Mouse (Mus musculus): ENCODE data around the gene Cmc1. TPM values are rescaled to one million over a fixed set of nuclear protein-coding genes. Genes with fewer than 3 reads are reported as not detected.

Gene Cmc1
- polyA plus RNA-seq (2015; fragmentation: Nextera tagmentation; extraction: Ambion mirVana) = 46.6 and 50.8 TPM in 2 replicates

GRCm38 (mm10) chr9:118149407-118150402 is at the start of gene Cmc1:
Gene Cmc1 (minus strand): TSS chr9:118150177.
- no peaks in the 10 kb centered on the region for H3K27me3 ChIP-seq (replicated peaks)
- H3K4me1 ChIP-seq = peaks cover 13% of the 10 kb centered on the region
- H3K36me3 ChIP-seq = no peaks in the 10 kb centered on the region
- peak within 1 kb of the TSS; percentile 74 for H3K9ac ChIP-seq
- H3K9me3 ChIP-seq = no peaks in the 10 kb centered on the region
- peak within 1 kb of the TSS; percentile 96 for H3K4me3 ChIP-seq (replicated peaks)
- 1% methylated on average over 58 of the region's 58 CpGs for WGBS
- H3K27ac ChIP-seq = peak within 1 kb of the TSS; percentile 74
- peak within 1 kb of the TSS; percentile 65 for H3K4me2 ChIP-seq
- peak; percentile 95 for ATAC-seq (ENCODE audit: insufficient read depth, low FRiP score, low read depth)

- no peak overlapping the region for H3K4me2 ChIP-seq
- H3K9ac ChIP-seq = no peak overlapping the region
- H3K4me3 ChIP-seq (replicated peaks) = no peak overlapping the region
- no peaks in the 10 kb centered on the region for H3K36me3 ChIP-seq
- 83% methylated on average over 1 of the region's 1 CpGs for WGBS
- H3K27me3 ChIP-seq (replicated peaks) = no peaks in the 10 kb centered on the region
- no peaks in the 10 kb centered on the region for H3K9me3 ChIP-seq
- H3K27ac ChIP-seq = no peak overlapping the region
- ATAC-seq (ENCODE audit: insufficient read depth, low FRiP score, low read depth) = no peak
- no peaks in the 10 kb centered on the region for H3K4me1 ChIP-seq
Observed at GRCm38 (mm10) chr9:118198557-118198956, 48.6 kb upstream of the Cmc1 start.

- Histone ChIP-seq H3K9ac (no peak overlapping the region), H3K27ac (no peak overlapping the region), H3K36me3 (no peaks in the 10 kb centered on the region), H3K4me1 (no peaks in the 10 kb centered on the region), H3K4me3 (replicated peaks) (no peak overlapping the region), H3K27me3 (replicated peaks) (no peaks in the 10 kb centered on the region), H3K4me2 (no peak overlapping the region), H3K9me3 (no peaks in the 10 kb centered on the region)
- no peak for ATAC-seq (ENCODE audit: insufficient read depth, low FRiP score, low read depth)
- 82% methylated on average over 9 of the region's 9 CpGs for WGBS
Observed at GRCm38 (mm10) chr9:118196661-118197390, 46.8 kb upstream of the Cmc1 start.

- no peak for ATAC-seq (ENCODE audit: insufficient read depth, low FRiP score, low read depth)
- whole genome bisulfite sequencing = 77% methylated on average over 1 of the region's 1 CpGs
- no peaks in the 10 kb centered on the region for H3K27me3 ChIP-seq (replicated peaks)
Observed at GRCm38 (mm10) chr9:118193263-118193662, 43.3 kb upstream of the Cmc1 start.

GRCm38 (mm10) chr9:118191276-118191675 is 41.3 kb upstream of the Cmc1 start:
- 72% methylated on average over 10 of the region's 10 CpGs for WGBS
- Histone ChIP-seq H3K27ac (no peak overlapping the region), H3K27me3 (replicated peaks) (no peaks in the 10 kb centered on the region), H3K4me3 (replicated peaks) (no peak overlapping the region), H3K9ac (no peak overlapping the region), H3K9me3 (no peaks in the 10 kb centered on the region), H3K4me1 (no peaks in the 10 kb centered on the region), H3K4me2 (no peak overlapping the region), H3K36me3 (no peaks in the 10 kb centered on the region)
- ATAC-seq (ENCODE audit: insufficient read depth, low FRiP score, low read depth) = no peak

More at GRCm38 (mm10) chr9:118193263-118193662, 43.3 kb upstream of the Cmc1 start:
- Histone ChIP-seq H3K9me3 (no peaks in the 10 kb centered on the region), H3K36me3 (no peaks in the 10 kb centered on the region), H3K4me3 (replicated peaks) (no peak overlapping the region), H3K9ac (no peak overlapping the region), H3K4me1 (no peaks in the 10 kb centered on the region), H3K27ac (no peak overlapping the region), H3K4me2 (no peak overlapping the region)

- Histone ChIP-seq H3K4me2 (no peak overlapping the region), H3K4me1 (no peaks in the 10 kb centered on the region), H3K4me3 (replicated peaks) (no peak overlapping the region), H3K9ac (no peak overlapping the region), H3K27ac (no peak overlapping the region), H3K36me3 (no peaks in the 10 kb centered on the region), H3K27me3 (replicated peaks) (no peaks in the 10 kb centered on the region), H3K9me3 (no peaks in the 10 kb centered on the region)
- 89% methylated on average over 6 of the region's 6 CpGs for WGBS
- ATAC-seq (ENCODE audit: insufficient read depth, low FRiP score, low read depth) = no peak
Observed at GRCm38 (mm10) chr9:118188374-118188773, 38.4 kb upstream of the Cmc1 start.

- Histone ChIP-seq H3K4me3 (replicated peaks) (no peak overlapping the region), H3K27me3 (replicated peaks) (no peaks in the 10 kb centered on the region), H3K4me1 (no peaks in the 10 kb centered on the region), H3K27ac (no peak overlapping the region), H3K9me3 (no peaks in the 10 kb centered on the region), H3K4me2 (no peak overlapping the region), H3K36me3 (no peaks in the 10 kb centered on the region), H3K9ac (no peak overlapping the region)
- no peak for ATAC-seq (ENCODE audit: insufficient read depth, low FRiP score, low read depth)
- 86% methylated on average over 7 of the region's 7 CpGs for WGBS
Observed at GRCm38 (mm10) chr9:118187420-118187819, 37.4 kb upstream of the Cmc1 start.

GRCm38 (mm10) chr9:118186776-118187175 is 36.8 kb upstream of the Cmc1 start:
- Histone ChIP-seq H3K9ac (no peak overlapping the region), H3K27ac (no peak overlapping the region), H3K4me1 (no peaks in the 10 kb centered on the region), H3K27me3 (replicated peaks) (no peaks in the 10 kb centered on the region), H3K36me3 (no peaks in the 10 kb centered on the region), H3K4me3 (replicated peaks) (no peak overlapping the region), H3K4me2 (no peak overlapping the region), H3K9me3 (no peaks in the 10 kb centered on the region)
- no peak for ATAC-seq (ENCODE audit: insufficient read depth, low FRiP score, low read depth)
- 85% methylated on average over 10 of the region's 10 CpGs for WGBS

- H3K4me3 ChIP-seq (replicated peaks) = no peak overlapping the region
- H3K9me3 ChIP-seq = no peaks in the 10 kb centered on the region
- H3K27ac ChIP-seq = no peak overlapping the region
- 87% methylated on average over 18 of the region's 18 CpGs for WGBS
- H3K27me3 ChIP-seq (replicated peaks) = no peaks in the 10 kb centered on the region
- no peak overlapping the region for H3K9ac ChIP-seq
- ATAC-seq (ENCODE audit: insufficient read depth, low FRiP score, low read depth) = no peak
- H3K4me2 ChIP-seq = no peak overlapping the region
- no peaks in the 10 kb centered on the region for H3K36me3 ChIP-seq
- no peaks in the 10 kb centered on the region for H3K4me1 ChIP-seq
Observed at GRCm38 (mm10) chr9:118179136-118180025, 29.4 kb upstream of the Cmc1 start.

- Histone ChIP-seq H3K9ac (no peak overlapping the region), H3K9me3 (no peaks in the 10 kb centered on the region), H3K27me3 (replicated peaks) (no peaks in the 10 kb centered on the region), H3K4me3 (replicated peaks) (no peak overlapping the region), H3K4me2 (no peak overlapping the region), H3K36me3 (no peaks in the 10 kb centered on the region), H3K27ac (no peak overlapping the region), H3K4me1 (no peaks in the 10 kb centered on the region)
- no peak for ATAC-seq (ENCODE audit: insufficient read depth, low FRiP score, low read depth)
- WGBS = 89% methylated on average over 3 of the region's 3 CpGs
Observed at GRCm38 (mm10) chr9:118176687-118177086, 26.7 kb upstream of the Cmc1 start.

GRCm38 (mm10) chr9:118175411-118175810 is 25.4 kb upstream of the Cmc1 start:
- 88% methylated on average over 4 of the region's 4 CpGs for WGBS
- H3K27me3 ChIP-seq (replicated peaks) = no peaks in the 10 kb centered on the region
- H3K4me3 ChIP-seq (replicated peaks) = no peak overlapping the region
- ATAC-seq (ENCODE audit: insufficient read depth, low FRiP score, low read depth) = no peak
- no peak overlapping the region for H3K9ac ChIP-seq
- no peaks in the 10 kb centered on the region for H3K9me3 ChIP-seq
- no peaks in the 10 kb centered on the region for H3K36me3 ChIP-seq
- no peak overlapping the region for H3K4me2 ChIP-seq
- H3K4me1 ChIP-seq = no peaks in the 10 kb centered on the region
- H3K27ac ChIP-seq = no peak overlapping the region

All from stomach, embryonic 15.5 days (tissue).